Mouse (Mus musculus) limb, embryonic 14.5 days (tissue): ENCODE results near the gene Ambra1. TPM values are rescaled to one million over a fixed set of nuclear protein-coding genes. Genes with fewer than 3 reads are reported as not detected.

Source experiments
- ATAC-seq: fragments of 200-750 bp; cut with Nextera tagmentation; 2 replicates; pipeline ENCODE4 v1.8.0; 2017; ENCODE audit warnings: low read depth, moderate number of reproducible peaks, moderate TSS enrichment; ENCODE audit not compliant: low FRiP score
- DNase-seq: peaks from one replicate; pipeline ENCODE4 v3.0.0-alpha.2; 2015; ENCODE audit warnings: low spot score
- H3K27ac ChIP-seq: fragments of 300-500 bp; sonication (generic); replicated peaks from 2 replicates; pipeline ENCODE4 v1.5.1; 2014; ENCODE audit warnings: low read depth, mild to moderate bottlenecking, low read length, moderate library complexity, mixed read lengths
- H3K27me3 ChIP-seq: fragments of 300-500 bp; sonication (generic); 2 replicates; pipeline ENCODE4 v1.6.1; 2014; ENCODE audit warnings: low read length, mixed read lengths; ENCODE audit not compliant: control insufficient read depth, insufficient read depth
- H3K36me3 ChIP-seq: fragments of 300-500 bp; sonication (generic); 2 replicates; pipeline ENCODE4 v1.6.1; 2014; ENCODE audit warnings: mild to moderate bottlenecking, low read length, moderate library complexity, mixed read lengths; ENCODE audit not compliant: control insufficient read depth, insufficient read depth
- H3K4me1 ChIP-seq: fragments of 300-500 bp; sonication (generic); 2 replicates; pipeline ENCODE4 v1.6.1; 2014; ENCODE audit warnings: antibody characterized with exemption, low read length, mixed read lengths; ENCODE audit not compliant: control insufficient read depth, insufficient read depth
- H3K4me2 ChIP-seq: fragments of 300-500 bp; sonication (generic); replicated peaks from 2 replicates; pipeline ENCODE4 v1.6.1; 2014; ENCODE audit warnings: low read depth, mild to moderate bottlenecking, low read length, moderate library complexity; ENCODE audit not compliant: severe bottlenecking
- H3K4me3 ChIP-seq: fragments of 300-500 bp; sonication (generic); replicated peaks from 2 replicates; pipeline ENCODE4 v1.5.1; 2014; ENCODE audit warnings: low read length
- H3K9ac ChIP-seq: fragments of 300-500 bp; sonication (generic); 2 replicates; pipeline ENCODE4 v1.6.1; 2014; ENCODE audit warnings: mild to moderate bottlenecking, low read depth, low read length, moderate library complexity; ENCODE audit not compliant: severe bottlenecking
- H3K9me3 ChIP-seq: fragments of 300-500 bp; sonication (generic); 2 replicates; pipeline ENCODE4 v1.6.1; 2016; ENCODE audit warnings: low read length; ENCODE audit not compliant: control insufficient read depth
- POLR2A ChIP-seq: fragments of 200-500 bp; IDR thresholded peaks from 2 replicates; pipeline ENCODE4 v1.8.0; 2012; ENCODE audit warnings: inconsistent platforms, mild to moderate bottlenecking, moderate library complexity, borderline replicate concordance; ENCODE audit not compliant: insufficient read depth, insufficient read length; ENCODE audit errors: extremely low read depth
- WGBS: fragments of 180-500 bp; shearing (Covaris S2); extraction: QIAGEN DNeasy Blood & Tissue Kit; methylation state at CpG from one replicate; pipeline ENCODE4 v1.1.7; 2014; 5-methylcytosine and 5-hydroxymethylcytosine counted together
- polyA plus RNA-seq, 2 experiments: library from polyadenylated mRNA; depleted of rRNA in 1 of 2; stranded (reverse) in 1 of 2; unstranded in 1 of 2; fragments of >200 nt; fragmentation: Nextera tagmentation in 1 of 2; extraction: Ambion mirVana in 1 of 2; gene quantifications; 2 replicates each; pipeline versions ENCODE4 v1.2.1 to v1.2.3; 2012 to 2014

Ambra1 gene
- polyA plus RNA-seq, 2 experiments = 16.4 to 23.4 TPM

DNA sequence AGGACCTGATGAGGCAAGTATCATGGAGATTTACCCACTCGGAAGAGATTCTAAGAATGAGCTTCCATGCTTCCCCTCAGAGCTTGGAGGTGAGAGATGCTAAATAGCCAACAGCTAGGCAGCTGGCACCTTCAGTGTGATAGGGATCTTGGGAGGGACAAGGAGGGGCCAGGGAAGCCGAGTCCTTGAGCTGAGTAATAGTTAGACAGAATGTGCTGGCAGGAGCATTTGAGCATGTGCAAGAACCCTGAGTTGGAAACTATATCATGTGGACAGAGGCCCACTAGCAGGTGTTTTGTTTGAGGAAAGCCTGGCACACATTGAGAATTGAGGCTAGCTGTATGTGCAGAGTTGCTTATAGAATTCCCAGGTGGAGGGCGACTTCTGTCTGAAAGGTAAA, 182.7 kb downstream of the Ambra1 start:
- Histone ChIP-seq H3K27ac (no peak overlapping the region), H3K9me3 (no peaks in the 10 kb centered on the region), H3K9ac (no peak overlapping the region), H3K4me3 (no peak overlapping the region), H3K4me1 (no peaks in the 10 kb centered on the region), H3K27me3 (no peaks in the 10 kb centered on the region), H3K4me2 (no peak overlapping the region), H3K36me3 (peaks cover 82% of the 10 kb centered on the region)
- DNase-seq = no peak
- no peak for ATAC-seq
- no peak for TF ChIP-seq POLR2A
- 66% methylated on average over 3 of the region's 3 CpGs for WGBS

- Histone ChIP-seq H3K9ac (no peak overlapping the region), H3K4me2 (no peak overlapping the region), H3K36me3 (peaks cover 92% of the 10 kb centered on the region), H3K4me3 (no peak overlapping the region), H3K27ac (no peak overlapping the region), H3K27me3 (no peaks in the 10 kb centered on the region), H3K4me1 (no peaks in the 10 kb centered on the region), H3K9me3 (no peaks in the 10 kb centered on the region)
- DNase-seq (no peak), ATAC-seq (no peak)
- WGBS = 91% methylated on average over 7 of the region's 7 CpGs
- no peak for TF ChIP-seq POLR2A
Measured at GRCm38 (mm10) chr2:91913328-91914110, 183.6 kb downstream of the Ambra1 start.

DNA sequence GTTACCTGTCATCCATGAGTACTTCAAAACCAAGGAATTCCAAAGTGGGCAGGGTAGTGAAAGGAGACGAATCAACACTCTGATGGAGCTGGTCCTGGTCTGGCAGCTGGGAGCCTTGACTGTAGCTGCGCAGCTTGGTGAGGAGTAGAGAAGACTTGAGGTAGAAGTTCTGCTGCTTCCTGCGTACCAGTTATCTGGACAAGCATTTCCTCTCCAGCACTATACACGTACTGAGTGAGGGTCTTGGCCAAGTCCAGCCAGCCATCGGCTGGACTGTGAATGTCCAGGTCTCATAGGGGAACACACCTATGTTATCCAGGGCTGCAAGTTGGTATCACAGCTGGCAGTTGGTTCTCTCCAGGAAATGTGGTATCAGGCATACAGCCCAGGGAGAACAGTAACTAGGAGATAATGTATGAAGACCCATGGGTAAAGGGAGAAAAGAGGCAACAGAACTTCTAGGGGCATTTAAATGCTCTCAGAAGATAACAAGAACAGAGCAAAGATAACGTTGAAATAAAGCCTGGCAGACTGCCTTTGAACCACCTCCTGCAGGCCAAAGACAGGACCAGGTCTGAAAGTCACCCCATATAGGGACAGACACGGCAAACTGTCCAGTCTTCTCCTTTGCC, 186.5 kb downstream of the Ambra1 start:
- Histone ChIP-seq H3K9me3 (no peaks in the 10 kb centered on the region), H3K4me2 (no peak overlapping the region), H3K4me3 (no peak overlapping the region), H3K9ac (no peak overlapping the region), H3K4me1 (peaks cover 6% of the 10 kb centered on the region; the same call in 1 of the 2 replicates), H3K27me3 (peaks cover 12% of the 10 kb centered on the region), H3K27ac (no peak overlapping the region), H3K36me3 (peaks cover 74% of the 10 kb centered on the region)
- 93% methylated on average over 7 of the region's 7 CpGs for WGBS
- TF ChIP-seq POLR2A = no peak
- DNase-seq = no peak
- ATAC-seq = no peak

- no peaks in the 10 kb centered on the region for H3K9me3 ChIP-seq
- H3K9ac ChIP-seq = no peak overlapping the region
- WGBS = 82% methylated on average over 6 of the region's 7 CpGs
- DNase-seq (no peak), ATAC-seq (no peak)
- no peak overlapping the region for H3K4me2 ChIP-seq
- no peak overlapping the region for H3K4me3 ChIP-seq
- H3K4me1 ChIP-seq = peaks cover 11% of the 10 kb centered on the region; the same call in 1 of the 2 replicates
- no peak for TF ChIP-seq POLR2A
- peaks cover 68% of the 10 kb centered on the region for H3K36me3 ChIP-seq
- peaks cover 18% of the 10 kb centered on the region for H3K27me3 ChIP-seq
- H3K27ac ChIP-seq = no peak overlapping the region
Measured at GRCm38 (mm10) chr2:91917096-91917495, 187.2 kb downstream of the Ambra1 start.

GRCm38 (mm10) chr2:91920130-91920529, 190.2 kb downstream of the Ambra1 start:
- Histone ChIP-seq H3K27me3 (peaks cover 37% of the 10 kb centered on the region), H3K27ac (no peak overlapping the region), H3K36me3 (peaks cover 38% of the 10 kb centered on the region), H3K9me3 (no peaks in the 10 kb centered on the region), H3K4me1 (peaks cover 18% of the 10 kb centered on the region), H3K4me3 (no peak overlapping the region), H3K9ac (no peak overlapping the region), H3K4me2 (no peak overlapping the region)
- no peak for TF ChIP-seq POLR2A
- DNase-seq = no peak
- 75% methylated on average over 4 of the region's 4 CpGs for WGBS
- ATAC-seq = no peak
